Mouse (Mus musculus) telencephalon, adult 2 months (tissue): ENCODE measurements around the gene Adamts3.
A peak's percentile ranks its signal among the peaks of the same experiment; 100 is the strongest.

Experiments used
- DNase-seq: peaks from one replicate; pipeline ENCODE4 v3.0.0-alpha.2; 2011; ENCODE audit warnings: low read depth, low spot score

Adamts3 gene

GRCm38 (mm10) chr5:89711116-89711859 is 171.8 kb downstream of the Adamts3 start:
- no peak for DNase-seq

- no peak for DNase-seq
Measured at GRCm38 (mm10) chr5:89709459-89709858, 173.7 kb downstream of the Adamts3 start.

- no peak for DNase-seq
Measured at GRCm38 (mm10) chr5:89704264-89704663, 178.9 kb downstream of the Adamts3 start.

- DNase-seq = no peak
Measured at GRCm38 (mm10) chr5:89701241-89702007, 181.7 kb downstream of the Adamts3 start.

- no peak for DNase-seq
Measured at GRCm38 (mm10) chr5:89687826-89688225, 195.3 kb downstream of the Adamts3 start.

- DNase-seq = peak; percentile 52
Measured at GRCm38 (mm10) chr5:89679871-89680536, 203.1 kb downstream of the Adamts3 start.

GRCm38 (mm10) chr5:89678148-89678547 is 205.0 kb downstream of the Adamts3 start:
- no peak for DNase-seq

GRCm38 (mm10) chr5:89674066-89674848 is 208.9 kb downstream of the Adamts3 start:
- DNase-seq = no peak

- no peak for DNase-seq
Measured at GRCm38 (mm10) chr5:89672950-89673349, 210.2 kb downstream of the Adamts3 start.

- no peak for DNase-seq
Measured at GRCm38 (mm10) chr5:89654327-89654726, 228.8 kb downstream of the Adamts3 start.

GRCm38 (mm10) chr5:89653862-89654261 is 229.3 kb downstream of the Adamts3 start:
- no peak for DNase-seq

GRCm38 (mm10) chr5:89646940-89647339 is 236.2 kb downstream of the Adamts3 start:
- DNase-seq = peak; percentile 29

- DNase-seq = no peak
Measured at GRCm38 (mm10) chr5:89635434-89635833, 247.7 kb downstream of the Adamts3 start.

GRCm38 (mm10) chr5:89631599-89631998 is 251.5 kb downstream of the Adamts3 start:
- DNase-seq = peak; percentile 88
